Mouse (Mus musculus): Measurements from ENCODE around the gene Mpi.

- TF ChIP-seq POLR2A (IDR thresholded peaks at IDR 0.05; ENCODE audit: low read depth, low read length) (no peak), CTCF (IDR thresholded peaks at IDR 0.05; ENCODE audit: borderline replicate concordance, insufficient read depth, low read length) (no peak)
Measured at GRCm38 (mm10) chr9:57597265-57597664, 44.7 kb upstream of the Mpi start.
